Comparison of ENCODE assay signal across 20 mouse cellular contexts in genomic region chr12:104947911-104948310, GRCm38 (mm10).
DNase-seq lines count a peak whose midpoint lies in the region; ATAC-seq and TF ChIP-seq lines count a peak whose summit lies in the region.
"Had no signal": no experiment of that assay in that cellular context is flagged by ENCODE, and none has a peak within 500 bp of the region (broad histone marks: within the 10 kb centered on the region; RNA-seq: fewer than 3 reads in every experiment).

No protein-coding gene starts in this region.

- no peaks in the 10 kb centered on the region for H3K36me3 ChIP-seq in ES-E14 (ENCODE audit: control insufficient read depth, insufficient read depth, low read length, poor library complexity, severe bottlenecking)
- peaks cover 5% of the 10 kb centered on the region for H3K36me3 ChIP-seq in kidney, embryonic 15.5 days
- H3K36me3 ChIP-seq: embryonic facial prominence, embryonic 10.5 days; embryonic facial prominence, embryonic 12.5 days; forebrain, embryonic 15.5 days had no signal

- no peaks in the 10 kb centered on the region for H3K9me3 ChIP-seq in ES-E14 (ENCODE audit: control insufficient read depth, insufficient read depth, low read depth, low read length)
- peaks cover 4% of the 10 kb centered on the region; the same call in 1 of the 2 replicates for H3K9me3 ChIP-seq in kidney, embryonic 15.5 days (replicated peaks)
- H3K9me3 ChIP-seq: forebrain, embryonic 15.5 days had no signal

- DNase-seq in ES-CJ7 (ENCODE audit: low read depth, low spot score) (peak; percentile 48), ES-E14 (ENCODE audit: low read depth, low spot score) (peak; percentile 28), ZHBTc4 (ENCODE audit: low read depth, low spot score) (peak; percentile 51)
- no peak for DNase-seq in embryo, embryonic 9.5 days (ENCODE audit: extremely low spot score)
- DNase-seq: adrenal gland, adult 2 months; adrenal gland, postnatal 10 days; adrenal gland, postnatal 25 days; cerebellum, adult 11 months; cerebellum, adult 18-20 months; cerebellum, adult 8-10 months; cerebellum, adult 9-11 months; cerebellum, postnatal 14 days; cerebellum, postnatal 36 days; embryo, embryonic 11 days; forebrain, postnatal 0 days had no signal

- H3K27ac ChIP-seq in ES-E14 (ENCODE audit: insufficient read depth, low read depth, low read length, poor library complexity, severe bottlenecking) = no peak overlapping the region
- H3K27ac ChIP-seq in kidney, embryonic 15.5 days = no peak overlapping the region
- H3K27ac ChIP-seq: embryonic facial prominence, embryonic 10.5 days; embryonic facial prominence, embryonic 12.5 days; forebrain, embryonic 13.5 days; forebrain, embryonic 15.5 days had no signal

- ATAC-seq in kidney, embryonic 15.5 days (replicated peaks; ENCODE audit: low FRiP score) = no peak
- ATAC-seq: forebrain, embryonic 13.5 days; forebrain, embryonic 15.5 days; forebrain, postnatal 0 days had no signal

- H3K9ac ChIP-seq in ES-E14 (ENCODE audit: insufficient read depth, low read depth, low read length, poor library complexity, severe bottlenecking) = no peak overlapping the region
- no peak overlapping the region for H3K9ac ChIP-seq in kidney, embryonic 15.5 days
- H3K9ac ChIP-seq: embryonic facial prominence, embryonic 12.5 days; forebrain, embryonic 13.5 days; forebrain, embryonic 15.5 days; forebrain, postnatal 0 days had no signal

- in situ Hi-C loops in ES-E14 (cut with MboI; ENCODE audit: low sequenced_read_pairs in 2 of 2, unreplicated experiment in 2 of 2) = loop anchor here in 1 of 2 experiments (25.0 kb wide), 1 partner anchor 461 kb away; no protein-coding TSS in a partner anchor

- no peaks in the 10 kb centered on the region for H3K27me3 ChIP-seq in kidney, embryonic 15.5 days
- H3K27me3 ChIP-seq: embryonic facial prominence, embryonic 12.5 days; forebrain, embryonic 13.5 days; forebrain, embryonic 15.5 days had no signal

- 0 out of 4 replicates have a peak, but pooled peaks cover 0 to 2% of the 10 kb centered on the region in 2 experiments for H3K4me1 ChIP-seq in ES-E14 (ENCODE audit: control insufficient read depth in 2 of 2, insufficient read depth in 2 of 2, low read length in 2 of 2, poor library complexity in 1 of 2)
- H3K4me1 ChIP-seq in kidney, embryonic 15.5 days = no peaks in the 10 kb centered on the region
- H3K4me1 ChIP-seq: embryonic facial prominence, embryonic 12.5 days; forebrain, embryonic 13.5 days; forebrain, embryonic 15.5 days had no signal

- H3K4me2 ChIP-seq in kidney, embryonic 15.5 days = no peak overlapping the region
- H3K4me2 ChIP-seq: embryonic facial prominence, embryonic 12.5 days; forebrain, embryonic 13.5 days; forebrain, embryonic 15.5 days had no signal

- H3K4me3 ChIP-seq in ES-E14 (ENCODE audit: insufficient read depth in 1 of 2, low read depth in 1 of 2, low read length in 2 of 2, poor library complexity in 1 of 2, severe bottlenecking in 1 of 2) = no peak overlapping the region
- no peak overlapping the region for H3K4me3 ChIP-seq in kidney, embryonic 15.5 days (replicated peaks)
- H3K4me3 ChIP-seq: embryonic facial prominence, embryonic 10.5 days; embryonic facial prominence, embryonic 12.5 days; forebrain, embryonic 13.5 days; forebrain, embryonic 15.5 days had no signal

- 72% methylated on average over 2 of the region's 2 CpGs for WGBS in kidney, embryonic 15.5 days

TF ChIP-seq in ES-E14, 5 proteins besides CTCF, POLR2A, EP300 and RAD21:
- no peak for TF ChIP-seq CHD2 (IDR thresholded peaks at IDR 0.05; ENCODE audit: low read depth, low read length)
- TF ChIP-seq ZC3H11A (IDR thresholded peaks at IDR 0.05; ENCODE audit: borderline replicate concordance, low read depth, low read length) = no peak
- no peak for TF ChIP-seq HCFC1 (IDR thresholded peaks at IDR 0.05; ENCODE audit: borderline replicate concordance, insufficient read depth, low read length)
- no peak for TF ChIP-seq ZNF384 (IDR thresholded peaks at IDR 0.05; ENCODE audit: low read depth, low read length)
- no peak for TF ChIP-seq MAFK (IDR thresholded peaks at IDR 0.05; ENCODE audit: insufficient read depth, low read depth, low read length)
